Mouse (Mus musculus) liver, embryonic 16.5 days (tissue): Measurements from ENCODE around the gene Cx3cl1. TPM values are rescaled to one million over a fixed set of nuclear protein-coding genes. Genes with fewer than 3 reads are reported as not detected.

ENCODE experiments used
- ATAC-seq: fragments of 200-750 bp; cut with Nextera tagmentation; 2 replicates; pipeline ENCODE4 v1.8.0; 2017; ENCODE audit warnings: low read depth, mild to moderate bottlenecking, moderate number of reproducible peaks, moderate library complexity
- H3K27ac ChIP-seq: fragments of 300-500 bp; sonication (generic); 2 replicates; pipeline ENCODE4 v1.5.1; 2014; ENCODE audit warnings: mild to moderate bottlenecking, low read length
- H3K27me3 ChIP-seq: fragments of 300-500 bp; sonication (generic); 2 replicates; pipeline ENCODE4 v1.6.1; 2014; ENCODE audit warnings: low read depth, low read length, mixed read lengths; ENCODE audit not compliant: control insufficient read depth, insufficient read depth
- H3K36me3 ChIP-seq: fragments of 300-500 bp; sonication (generic); 2 replicates; pipeline ENCODE4 v1.6.1; 2014; ENCODE audit warnings: mild to moderate bottlenecking; ENCODE audit not compliant: control insufficient read depth, insufficient read depth
- H3K4me1 ChIP-seq: fragments of 300-500 bp; sonication (generic); 2 replicates; pipeline ENCODE4 v1.6.1; 2014; ENCODE audit warnings: low read depth, low read length, mixed read lengths; ENCODE audit not compliant: control insufficient read depth
- H3K4me2 ChIP-seq: fragments of 300-500 bp; sonication (generic); 2 replicates; pipeline ENCODE4 v1.6.1; 2014; ENCODE audit warnings: low read depth, low read length, mixed read lengths
- H3K4me3 ChIP-seq: fragments of 300-500 bp; sonication (generic); 2 replicates; pipeline ENCODE4 v1.5.1; 2014; ENCODE audit warnings: low read depth, mild to moderate bottlenecking, low read length
- H3K9ac ChIP-seq: fragments of 300-500 bp; sonication (generic); 2 replicates; pipeline ENCODE4 v1.6.1; 2014; ENCODE audit warnings: low read depth, low read length
- H3K9me3 ChIP-seq: fragments of 300-500 bp; sonication (generic); replicated peaks from 2 replicates; pipeline ENCODE4 v1.6.1; 2016; ENCODE audit warnings: low read length; ENCODE audit not compliant: control insufficient read depth
- WGBS: fragments of 180-500 bp; shearing (Covaris S2); extraction: QIAGEN DNeasy Blood & Tissue Kit; methylation state at CpG from one replicate; pipeline ENCODE4 v1.1.7; 2014; ENCODE audit not compliant: insufficient replicate concordance; 5-methylcytosine and 5-hydroxymethylcytosine counted together
- polyA plus RNA-seq: library from polyadenylated mRNA; unstranded; fragments of >200 nt; fragmentation: Nextera tagmentation; extraction: Ambion mirVana; gene quantifications from 2 replicates; pipeline ENCODE4 v1.2.1, GENCODE M21; 2015

Gene Cx3cl1
- polyA plus RNA-seq, 1 experiment from 2014 or later = 0.71 TPM

- no peak overlapping the region for H3K27ac ChIP-seq
- 70% methylated on average over 4 of the region's 4 CpGs for WGBS
- H3K27me3 ChIP-seq = no peaks in the 10 kb centered on the region
- ATAC-seq = no peak
- no peaks in the 10 kb centered on the region for H3K36me3 ChIP-seq
- no peak overlapping the region for H3K4me2 ChIP-seq
- no peak overlapping the region for H3K9ac ChIP-seq
- H3K4me3 ChIP-seq = no peak overlapping the region
- H3K4me1 ChIP-seq = peaks cover under 1% of the 10 kb centered on the region; the same call in 1 of the 2 replicates
- no peaks in the 10 kb centered on the region for H3K9me3 ChIP-seq
These were observed 30.1 kb upstream of the Cx3cl1 start for GRCm38 (mm10) chr8:94741726-94742125.

- H3K9me3 ChIP-seq = no peaks in the 10 kb centered on the region
- H3K4me1 ChIP-seq = peaks cover 6% of the 10 kb centered on the region
- H3K9ac ChIP-seq = no peak overlapping the region
- H3K27me3 ChIP-seq = no peaks in the 10 kb centered on the region
- no peaks in the 10 kb centered on the region for H3K36me3 ChIP-seq
- H3K4me3 ChIP-seq = no peak overlapping the region
- no peak overlapping the region for H3K27ac ChIP-seq
- 76% methylated on average over 5 of the region's 5 CpGs for WGBS
- ATAC-seq = no peak
- H3K4me2 ChIP-seq = no peak overlapping the region
These were observed 27.3 kb upstream of the Cx3cl1 start for GRCm38 (mm10) chr8:94744484-94744883.

GRCm38 (mm10) chr8:94744972-94745371 lies 26.8 kb upstream of the Cx3cl1 start:
- H3K27me3 ChIP-seq = no peaks in the 10 kb centered on the region
- H3K4me1 ChIP-seq = peaks cover 6% of the 10 kb centered on the region
- no peak overlapping the region for H3K4me2 ChIP-seq
- H3K9ac ChIP-seq = no peak overlapping the region
- H3K9me3 ChIP-seq = no peaks in the 10 kb centered on the region
- ATAC-seq = no peak
- WGBS = 67% methylated on average over 9 of the region's 9 CpGs
- H3K36me3 ChIP-seq = no peaks in the 10 kb centered on the region
- H3K27ac ChIP-seq = no peak overlapping the region
- H3K4me3 ChIP-seq = no peak overlapping the region

- Histone ChIP-seq H3K27ac (no peak within 1 kb of the TSS), H3K4me1 (peaks cover 6% of the 10 kb centered on the region), H3K9ac (no peak within 1 kb of the TSS), H3K27me3 (no peaks in the 10 kb centered on the region), H3K36me3 (no peaks in the 10 kb centered on the region), H3K9me3 (no peaks in the 10 kb centered on the region), H3K4me2 (no peak within 1 kb of the TSS), H3K4me3 (no peak within 1 kb of the TSS)
- no peak for ATAC-seq
- WGBS = 60% methylated on average over 7 of the region's 7 CpGs
These were observed 26.2 kb upstream of the Cx3cl1 start, which contains the start of gene Ccl22 for GRCm38 (mm10) chr8:94745476-94746184. Gene Ccl22 (plus strand): TSS chr8:94745590.

GRCm38 (mm10) chr8:94746832-94747231 lies 25.0 kb upstream of the Cx3cl1 start:
- Histone ChIP-seq H3K4me2 (no peak overlapping the region), H3K36me3 (no peaks in the 10 kb centered on the region), H3K4me1 (peaks cover 6% of the 10 kb centered on the region), H3K4me3 (no peak overlapping the region), H3K27me3 (no peaks in the 10 kb centered on the region), H3K27ac (no peak overlapping the region), H3K9ac (no peak overlapping the region), H3K9me3 (no peaks in the 10 kb centered on the region)
- WGBS = 67% methylated on average over 8 of the region's 8 CpGs
- no peak for ATAC-seq

GRCm38 (mm10) chr8:94748363-94748762 lies 23.4 kb upstream of the Cx3cl1 start:
- H3K27me3 ChIP-seq = no peaks in the 10 kb centered on the region
- H3K4me2 ChIP-seq = no peak overlapping the region
- H3K9me3 ChIP-seq = no peaks in the 10 kb centered on the region
- H3K9ac ChIP-seq = no peak overlapping the region
- H3K4me3 ChIP-seq = no peak overlapping the region
- no peak overlapping the region for H3K27ac ChIP-seq
- 60% methylated on average over 4 of the region's 4 CpGs for WGBS
- H3K4me1 ChIP-seq = peaks cover 6% of the 10 kb centered on the region
- no peaks in the 10 kb centered on the region for H3K36me3 ChIP-seq
- ATAC-seq = no peak

- WGBS = 84% methylated on average over 3 of the region's 3 CpGs
- H3K27me3 ChIP-seq = no peaks in the 10 kb centered on the region
These were observed 21.9 kb upstream of the Cx3cl1 start for GRCm38 (mm10) chr8:94749942-94750341.

GRCm38 (mm10) chr8:94751023-94751849 lies 20.6 kb upstream of the Cx3cl1 start:
- H3K9ac ChIP-seq = no peak overlapping the region
- H3K4me3 ChIP-seq = no peak overlapping the region
- WGBS = 57% methylated on average over 10 of the region's 10 CpGs
- no peaks in the 10 kb centered on the region for H3K9me3 ChIP-seq
- H3K27ac ChIP-seq = no peak overlapping the region
- no peaks in the 10 kb centered on the region for H3K36me3 ChIP-seq
- no peak overlapping the region for H3K4me2 ChIP-seq
- H3K4me1 ChIP-seq = peaks cover 6% of the 10 kb centered on the region
- no peaks in the 10 kb centered on the region; the same call in 1 of the 2 replicates for H3K27me3 ChIP-seq
- ATAC-seq = no peak

More at GRCm38 (mm10) chr8:94749942-94750341, 21.9 kb upstream of the Cx3cl1 start:
- Histone ChIP-seq H3K4me2 (no peak overlapping the region), H3K9ac (no peak overlapping the region), H3K36me3 (no peaks in the 10 kb centered on the region), H3K27ac (no peak overlapping the region), H3K4me1 (peaks cover 6% of the 10 kb centered on the region), H3K9me3 (no peaks in the 10 kb centered on the region), H3K4me3 (no peak overlapping the region)
- ATAC-seq = no peak

- WGBS = 59% methylated on average over 2 of the region's 2 CpGs
- no peaks in the 10 kb centered on the region for H3K9me3 ChIP-seq
- ATAC-seq = no peak
These were observed 17.8 kb upstream of the Cx3cl1 start for GRCm38 (mm10) chr8:94754006-94754405.

More at GRCm38 (mm10) chr8:94754006-94754405, 17.8 kb upstream of the Cx3cl1 start:
- H3K27ac ChIP-seq = no peak overlapping the region
- no peaks in the 10 kb centered on the region; the same call in 1 of the 2 replicates for H3K27me3 ChIP-seq
- no peak overlapping the region for H3K4me2 ChIP-seq
- H3K4me1 ChIP-seq = no peaks in the 10 kb centered on the region
- no peak overlapping the region for H3K4me3 ChIP-seq
- no peak overlapping the region for H3K9ac ChIP-seq
- H3K36me3 ChIP-seq = no peaks in the 10 kb centered on the region
